Mouse (Mus musculus): ENCODE results near the gene Atg101. TPM values are rescaled to one million over a fixed set of nuclear protein-coding genes. Genes with fewer than 3 reads are reported as not detected.

Atg101 gene
- polyA plus RNA-seq, 1 experiment from 2014 or later: 64.1 TPM

DNA sequence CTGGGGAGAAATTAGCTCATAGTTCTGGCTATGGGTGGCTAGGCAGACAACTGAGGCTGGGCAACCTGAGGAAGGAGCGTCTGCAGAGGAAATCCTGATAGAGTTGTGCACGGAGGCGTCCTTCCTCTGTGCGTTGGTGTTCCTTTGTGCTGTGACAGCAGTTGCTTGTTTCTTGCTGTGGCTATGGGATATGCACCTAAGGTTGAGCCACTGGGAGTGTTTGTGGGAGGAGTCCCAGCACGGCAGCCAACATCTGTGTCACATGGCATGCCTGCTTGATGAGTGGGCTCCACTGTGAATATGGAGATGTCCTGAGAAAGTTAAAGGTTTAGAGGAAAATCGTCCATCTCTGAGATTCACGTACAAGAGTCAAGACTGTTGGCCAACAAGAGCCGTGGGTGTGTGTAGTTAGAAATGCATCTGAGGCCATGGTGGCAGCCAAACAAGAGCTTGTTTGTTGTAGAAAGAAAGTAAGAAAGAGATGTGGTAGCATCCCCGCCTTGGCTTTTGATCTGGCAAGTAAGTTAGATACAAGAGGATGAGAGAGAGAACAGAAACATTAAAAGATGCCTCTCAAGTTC is 33.8 kb upstream of the Atg101 start:
- Histone ChIP-seq H3K36me3 (ENCODE audit: control insufficient read depth, insufficient read depth, low read length) (no peaks in the 10 kb centered on the region), H3K4me1 (ENCODE audit: control insufficient read depth, insufficient read depth, low read length) (peaks cover 19% of the 10 kb centered on the region), H3K4me2 (replicated peaks; ENCODE audit: low read depth, low read length) (no peak overlapping the region), H3K4me3 (ENCODE audit: low read depth, low read length) (no peak overlapping the region), H3K9ac (replicated peaks; ENCODE audit: low read depth, low read length) (no peak overlapping the region), H3K27me3 (ENCODE audit: control insufficient read depth, insufficient read depth, low read length) (no peaks in the 10 kb centered on the region), H3K27ac (ENCODE audit: low read length) (no peak overlapping the region), H3K9me3 (ENCODE audit: control insufficient read depth, low read depth, low read length) (no peaks in the 10 kb centered on the region)
- WGBS: 79% methylated on average over 9 of the region's 9 CpGs
- no peak for ATAC-seq (ENCODE audit: insufficient number of reproducible peaks, insufficient read depth, low FRiP score, low read depth)

DNA sequence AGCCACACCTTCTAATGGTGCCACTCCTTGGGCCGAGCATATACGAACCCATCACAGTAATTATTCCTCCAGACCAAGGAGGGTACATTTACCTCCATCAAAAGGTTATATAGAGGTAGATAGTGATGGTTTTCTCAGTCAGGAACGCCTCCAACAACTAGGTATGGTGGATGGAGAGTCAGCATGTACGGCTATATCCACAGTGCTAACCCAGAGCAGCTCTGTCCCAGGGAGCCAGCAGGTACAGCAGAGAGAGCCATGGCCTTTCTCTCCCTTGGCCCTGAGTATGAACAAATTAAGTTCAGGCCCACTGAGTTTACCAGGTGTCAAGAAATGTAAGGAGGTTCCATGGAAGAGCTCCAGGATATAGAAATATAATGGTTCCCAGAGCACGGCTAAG is 32.1 kb upstream of the Atg101 start:
- Histone ChIP-seq H3K27ac (ENCODE audit: low read length) (no peak overlapping the region), H3K4me2 (replicated peaks; ENCODE audit: low read depth, low read length) (no peak overlapping the region), H3K27me3 (ENCODE audit: control insufficient read depth, insufficient read depth, low read length) (no peaks in the 10 kb centered on the region), H3K9ac (replicated peaks; ENCODE audit: low read depth, low read length) (no peak overlapping the region), H3K4me1 (ENCODE audit: control insufficient read depth, insufficient read depth, low read length) (peaks cover 13% of the 10 kb centered on the region), H3K36me3 (ENCODE audit: control insufficient read depth, insufficient read depth, low read length) (no peaks in the 10 kb centered on the region), H3K4me3 (ENCODE audit: low read depth, low read length) (no peak overlapping the region), H3K9me3 (ENCODE audit: control insufficient read depth, low read depth, low read length) (no peaks in the 10 kb centered on the region)
- ATAC-seq (ENCODE audit: insufficient number of reproducible peaks, insufficient read depth, low FRiP score, low read depth): no peak
- 90% methylated on average over 5 of the region's 5 CpGs for WGBS

GRCm38 (mm10) chr15:101252614-101253013 is 31.5 kb upstream of the Atg101 start:
- Histone ChIP-seq H3K27me3 (ENCODE audit: control insufficient read depth, insufficient read depth, low read length) (no peaks in the 10 kb centered on the region), H3K9ac (replicated peaks; ENCODE audit: low read depth, low read length) (no peak overlapping the region), H3K4me2 (replicated peaks; ENCODE audit: low read depth, low read length) (no peak overlapping the region), H3K27ac (ENCODE audit: low read length) (no peak overlapping the region), H3K4me1 (ENCODE audit: control insufficient read depth, insufficient read depth, low read length) (peaks cover 8% of the 10 kb centered on the region), H3K36me3 (ENCODE audit: control insufficient read depth, insufficient read depth, low read length) (no peaks in the 10 kb centered on the region), H3K4me3 (ENCODE audit: low read depth, low read length) (no peak overlapping the region), H3K9me3 (ENCODE audit: control insufficient read depth, low read depth, low read length) (no peaks in the 10 kb centered on the region)
- no peak for ATAC-seq (ENCODE audit: insufficient number of reproducible peaks, insufficient read depth, low FRiP score, low read depth)
- 78% methylated on average over 6 of the region's 6 CpGs for WGBS

GRCm38 (mm10) chr15:101253563-101253885 is 30.5 kb upstream of the Atg101 start:
- Histone ChIP-seq H3K4me3 (ENCODE audit: low read depth, low read length) (peak overlapping the region; percentile 51), H3K27ac (ENCODE audit: low read length) (no peak overlapping the region), H3K4me1 (ENCODE audit: control insufficient read depth, insufficient read depth, low read length) (no peaks in the 10 kb centered on the region; the same call in 1 of the 2 replicates), H3K36me3 (ENCODE audit: control insufficient read depth, insufficient read depth, low read length) (no peaks in the 10 kb centered on the region), H3K4me2 (replicated peaks; ENCODE audit: low read depth, low read length) (peak overlapping the region; percentile 92), H3K9me3 (ENCODE audit: control insufficient read depth, low read depth, low read length) (no peaks in the 10 kb centered on the region), H3K9ac (replicated peaks; ENCODE audit: low read depth, low read length) (peak overlapping the region; percentile 72), H3K27me3 (ENCODE audit: control insufficient read depth, insufficient read depth, low read length) (no peaks in the 10 kb centered on the region)
- no peak for ATAC-seq (ENCODE audit: insufficient number of reproducible peaks, insufficient read depth, low FRiP score, low read depth)
- WGBS: 38% methylated on average over 3 of the region's 3 CpGs

DNA sequence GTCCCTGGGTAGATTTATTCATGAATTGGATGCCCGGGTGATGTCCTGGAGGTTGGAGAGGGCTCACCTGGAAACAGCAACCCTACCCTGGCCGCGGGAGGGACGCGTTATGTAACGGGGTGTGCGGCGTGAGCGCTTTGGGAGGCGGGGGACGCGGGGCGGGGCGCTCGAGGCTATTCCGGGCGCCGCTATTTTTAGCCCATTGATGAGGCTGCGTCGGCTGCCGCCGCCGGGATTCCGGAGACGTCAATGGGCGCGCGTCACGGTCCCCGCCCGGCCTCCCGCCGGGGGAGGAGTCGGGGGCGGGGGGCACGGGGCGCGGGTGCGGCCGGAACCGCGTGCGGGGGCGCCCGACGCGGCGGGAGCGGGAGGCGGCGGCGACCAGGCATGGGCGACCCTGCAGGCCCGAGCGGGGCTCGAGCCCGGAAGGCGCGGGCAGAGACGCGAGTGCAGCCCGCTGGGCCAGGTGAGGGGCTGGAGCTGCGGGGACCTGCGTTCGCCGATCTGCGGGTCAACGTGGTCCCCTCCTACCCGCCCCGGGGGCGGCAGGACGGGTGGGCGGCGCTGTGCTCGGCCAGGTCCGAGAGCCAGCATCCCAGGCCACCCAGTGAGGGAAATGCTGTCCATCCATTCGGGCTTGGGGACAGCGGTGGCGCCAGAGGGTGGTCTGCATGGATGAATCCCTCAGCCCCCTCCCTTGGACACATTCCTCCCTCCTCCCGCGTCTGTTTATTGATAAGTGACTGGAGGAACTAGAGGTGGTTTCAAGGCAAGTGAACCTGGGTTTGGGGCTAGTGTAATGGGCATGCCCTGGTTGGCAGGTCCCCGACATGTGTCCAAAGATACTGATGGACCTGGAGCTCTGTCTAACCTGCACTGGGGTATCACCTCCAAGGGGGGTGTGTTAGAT is 29.9 kb upstream of the Atg101 start, which contains the start of gene Nr4a1:
Nr4a1 (plus strand) TSS at position 384 of the 910 bp plus-strand sequence.
- Histone ChIP-seq H3K4me3 (ENCODE audit: low read depth, low read length) (peak within 1 kb of the TSS; percentile 51), H3K36me3 (ENCODE audit: control insufficient read depth, insufficient read depth, low read length) (no peaks in the 10 kb centered on the region), H3K27ac (ENCODE audit: low read length) (peak within 1 kb of the TSS; percentile 48; the same call in 1 of the 2 replicates), H3K9me3 (ENCODE audit: control insufficient read depth, low read depth, low read length) (no peaks in the 10 kb centered on the region), H3K27me3 (ENCODE audit: control insufficient read depth, insufficient read depth, low read length) (no peaks in the 10 kb centered on the region), H3K4me1 (ENCODE audit: control insufficient read depth, insufficient read depth, low read length) (no peaks in the 10 kb centered on the region), H3K9ac (replicated peaks; ENCODE audit: low read depth, low read length) (peak within 1 kb of the TSS; percentile 72), H3K4me2 (replicated peaks; ENCODE audit: low read depth, low read length) (peak within 1 kb of the TSS; percentile 92)
- WGBS: 2% methylated on average over 65 of the region's 82 CpGs
- peak; percentile 68 for ATAC-seq (ENCODE audit: insufficient number of reproducible peaks, insufficient read depth, low FRiP score, low read depth)

- Histone ChIP-seq H3K4me2 (replicated peaks; ENCODE audit: low read depth, low read length) (no peak overlapping the region), H3K9ac (replicated peaks; ENCODE audit: low read depth, low read length) (no peak overlapping the region), H3K36me3 (ENCODE audit: control insufficient read depth, insufficient read depth, low read length) (no peaks in the 10 kb centered on the region), H3K4me3 (ENCODE audit: low read depth, low read length) (no peak overlapping the region), H3K9me3 (ENCODE audit: control insufficient read depth, low read depth, low read length) (no peaks in the 10 kb centered on the region), H3K27me3 (ENCODE audit: control insufficient read depth, insufficient read depth, low read length) (no peaks in the 10 kb centered on the region), H3K4me1 (ENCODE audit: control insufficient read depth, insufficient read depth, low read length) (peaks cover 8% of the 10 kb centered on the region), H3K27ac (ENCODE audit: low read length) (no peak overlapping the region)
- ATAC-seq (ENCODE audit: insufficient number of reproducible peaks, insufficient read depth, low FRiP score, low read depth): no peak
- 93% methylated on average over 7 of the region's 7 CpGs for whole genome bisulfite sequencing
Measured at GRCm38 (mm10) chr15:101255842-101256462, 28.1 kb upstream of the Atg101 start.

GRCm38 (mm10) chr15:101256463-101257206 is 27.4 kb upstream of the Atg101 start:
- H3K36me3 ChIP-seq (ENCODE audit: control insufficient read depth, insufficient read depth, low read length): no peaks in the 10 kb centered on the region
- H3K9me3 ChIP-seq (ENCODE audit: control insufficient read depth, low read depth, low read length): no peaks in the 10 kb centered on the region
- H3K27me3 ChIP-seq (ENCODE audit: control insufficient read depth, insufficient read depth, low read length): no peaks in the 10 kb centered on the region
- peaks cover 15% of the 10 kb centered on the region for H3K4me1 ChIP-seq (ENCODE audit: control insufficient read depth, insufficient read depth, low read length)
- no peak overlapping the region for H3K9ac ChIP-seq (replicated peaks; ENCODE audit: low read depth, low read length)
- H3K27ac ChIP-seq (ENCODE audit: low read length): no peak overlapping the region
- no peak for ATAC-seq (ENCODE audit: insufficient number of reproducible peaks, insufficient read depth, low FRiP score, low read depth)
- WGBS: 71% methylated on average over 14 of the region's 14 CpGs
- no peak overlapping the region for H3K4me2 ChIP-seq (replicated peaks; ENCODE audit: low read depth, low read length)
- no peak overlapping the region for H3K4me3 ChIP-seq (ENCODE audit: low read depth, low read length)

DNA sequence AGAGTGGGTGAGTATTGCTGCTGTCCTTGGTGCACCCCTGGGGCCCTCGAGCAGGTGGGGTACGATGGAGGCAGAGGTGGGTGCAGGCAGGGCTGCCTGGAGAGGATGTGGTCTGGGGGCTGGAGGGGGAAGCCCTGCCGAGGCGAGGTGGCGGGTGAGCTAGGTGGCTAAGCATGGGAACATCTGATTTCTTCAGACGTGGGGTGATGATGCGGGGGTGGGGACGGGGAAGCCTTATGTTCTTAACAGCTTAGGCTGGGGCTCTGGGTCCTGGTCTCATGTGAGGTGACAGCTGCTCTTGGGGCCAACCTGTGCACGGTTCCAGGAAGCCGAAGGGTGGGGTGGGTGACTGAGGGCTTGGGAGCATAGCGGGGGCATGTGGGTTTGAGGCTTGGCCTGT is 25.7 kb upstream of the Atg101 start:
- Histone ChIP-seq H3K4me3 (ENCODE audit: low read depth, low read length) (no peak overlapping the region), H3K36me3 (ENCODE audit: control insufficient read depth, insufficient read depth, low read length) (no peaks in the 10 kb centered on the region), H3K9ac (replicated peaks; ENCODE audit: low read depth, low read length) (no peak overlapping the region), H3K9me3 (ENCODE audit: control insufficient read depth, low read depth, low read length) (no peaks in the 10 kb centered on the region), H3K4me2 (replicated peaks; ENCODE audit: low read depth, low read length) (no peak overlapping the region), H3K4me1 (ENCODE audit: control insufficient read depth, insufficient read depth, low read length) (peaks cover 23% of the 10 kb centered on the region), H3K27ac (ENCODE audit: low read length) (no peak overlapping the region), H3K27me3 (ENCODE audit: control insufficient read depth, insufficient read depth, low read length) (no peaks in the 10 kb centered on the region)
- 83% methylated on average over 11 of the region's 11 CpGs for WGBS
- ATAC-seq (ENCODE audit: insufficient number of reproducible peaks, insufficient read depth, low FRiP score, low read depth): no peak

All from stomach, embryonic 14.5 days (tissue).